9 mouse cellular contexts compared by ENCODE assay signal in genomic region chr11:16403627-16404026, GRCm38 (mm10).
DNase-seq lines count a peak whose midpoint lies in the region; ATAC-seq and TF ChIP-seq lines count a peak whose summit lies in the region.
"Had no signal": no experiment of that assay in that cellular context is flagged by ENCODE, and none has a peak within 500 bp of the region (broad histone marks: within the 10 kb centered on the region; RNA-seq: fewer than 3 reads in every experiment).

No protein-coding gene starts in this region.

- H3K36me3 ChIP-seq in heart, adult 2 months (ENCODE audit: control insufficient read depth, insufficient read depth, low read length), result no peaks in the 10 kb centered on the region
- no peaks in the 10 kb centered on the region for H3K36me3 ChIP-seq in heart, embryonic 11.5 days (ENCODE audit: control insufficient read depth, insufficient read depth, low read length)
- no peaks in the 10 kb centered on the region for H3K36me3 ChIP-seq in ES-E14 (ENCODE audit: control insufficient read depth, insufficient read depth, low read length, poor library complexity, severe bottlenecking)
- H3K36me3 ChIP-seq: liver, embryonic 15.5 days had no signal

- TF ChIP-seq CTCF in heart, adult 2 months (IDR thresholded peaks at IDR 0.05), result 0 out of 2 replicates have a peak, but pooled peaks have one; percentile 16

- ATAC-seq in heart, embryonic 11.5 days (replicated peaks; ENCODE audit: insufficient number of reproducible peaks, low FRiP score, low TSS enrichment), result no peak
- no peak for ATAC-seq in granulocyte monocyte progenitor cell, adult 5-6 weeks (replicated peaks; ENCODE audit: poor library complexity, severe bottlenecking)

- H3K27ac ChIP-seq in heart, adult 2 months, result no peak overlapping the region
- H3K27ac ChIP-seq in heart, embryonic 11.5 days (ENCODE audit: low read depth, low read length), result no peak overlapping the region
- no peak overlapping the region for H3K27ac ChIP-seq in ES-E14 (ENCODE audit: insufficient read depth, low read depth, low read length, poor library complexity, severe bottlenecking)
- H3K27ac ChIP-seq: liver, embryonic 15.5 days had no signal

- no peaks in the 10 kb centered on the region for H3K27me3 ChIP-seq in heart, adult 2 months (ENCODE audit: control insufficient read depth, insufficient read depth, low read length)
- no peaks in the 10 kb centered on the region for H3K27me3 ChIP-seq in heart, embryonic 11.5 days (ENCODE audit: control insufficient read depth, insufficient read depth, low read length)
- H3K27me3 ChIP-seq: liver, embryonic 15.5 days had no signal

- H3K9ac ChIP-seq in heart, adult 2 months (ENCODE audit: low read depth, low read length), result no peak overlapping the region
- H3K9ac ChIP-seq in heart, embryonic 11.5 days (ENCODE audit: low read depth, low read length), result no peak overlapping the region
- H3K9ac ChIP-seq in ES-E14 (ENCODE audit: insufficient read depth, low read depth, low read length, poor library complexity, severe bottlenecking), result no peak overlapping the region
- H3K9ac ChIP-seq: liver, embryonic 15.5 days had no signal

- DNase-seq in heart, adult 2 months, result no peak
- DNase-seq in 3T3-L1 (ENCODE audit: low read depth, low spot score) (peak; percentile 2), ES-E14 (ENCODE audit: low read depth, low spot score) (no peak)
- DNase-seq in kidney, postnatal 4 days, result peak; percentile 20 to 29
- no peak for DNase-seq in gastrocnemius, postnatal 25 days
- DNase-seq: heart, adult 18-20 months had no signal

- in situ Hi-C loops in ES-E14 (cut with MboI; ENCODE audit: low sequenced_read_pairs in 2 of 2, unreplicated experiment in 2 of 2), result no loop called here

- no peak for TF ChIP-seq POLR2A in heart, adult 2 months (IDR thresholded peaks at IDR 0.05; ENCODE audit: insufficient read depth, low read depth, low read length)

- no peaks in the 10 kb centered on the region for H3K79me2 ChIP-seq in heart, adult 2 months (replicated peaks; ENCODE audit: control insufficient read depth, insufficient read depth, low read length)

- 20% methylated on average over 2 of the region's 2 CpGs for WGBS in heart, adult 2 months
- WGBS in heart, embryonic 11.5 days (ENCODE audit: insufficient replicate concordance), result 41% methylated on average over 2 of the region's 2 CpGs

- intact Hi-C loops in heart, adult 2 months (cut with DNase I), result no loop called here

- no peak overlapping the region for H3K4me3 ChIP-seq in heart, adult 2 months
- no peak overlapping the region for H3K4me3 ChIP-seq in heart, embryonic 11.5 days (ENCODE audit: low read depth, low read length)
- H3K4me3 ChIP-seq in ES-E14 (ENCODE audit: insufficient read depth in 1 of 2, low read depth in 1 of 2, low read length in 2 of 2, poor library complexity in 1 of 2, severe bottlenecking in 1 of 2), result no peak overlapping the region
- H3K4me3 ChIP-seq: liver, embryonic 15.5 days had no signal

- no peak overlapping the region for H3K4me2 ChIP-seq in heart, embryonic 11.5 days
- H3K4me2 ChIP-seq: liver, embryonic 15.5 days had no signal

- H3K4me1 ChIP-seq in heart, adult 2 months (ENCODE audit: control insufficient read depth, insufficient read depth, low read length), result no peaks in the 10 kb centered on the region
- H3K4me1 ChIP-seq in heart, embryonic 11.5 days (ENCODE audit: control insufficient read depth, insufficient read depth, low read length), result no peaks in the 10 kb centered on the region
- no peaks in the 10 kb centered on the region for H3K4me1 ChIP-seq in ES-E14 (ENCODE audit: control insufficient read depth in 2 of 2, insufficient read depth in 2 of 2, low read length in 2 of 2, poor library complexity in 1 of 2)
- H3K4me1 ChIP-seq: liver, embryonic 15.5 days had no signal

- H3K9me3 ChIP-seq in heart, embryonic 11.5 days (replicated peaks; ENCODE audit: control insufficient read depth, low read length), result no peaks in the 10 kb centered on the region
- no peaks in the 10 kb centered on the region; the same call in 1 of the 2 replicates for H3K9me3 ChIP-seq in ES-E14 (ENCODE audit: control insufficient read depth, insufficient read depth, low read depth, low read length)
- H3K9me3 ChIP-seq: liver, embryonic 15.5 days had no signal

- no peak for TF ChIP-seq EP300 in heart, adult 2 months (IDR thresholded peaks at IDR 0.05; ENCODE audit: insufficient read depth, low read depth, low read length)

TF ChIP-seq in ES-E14, 5 proteins besides CTCF, POLR2A, EP300 and RAD21:
- TF ChIP-seq CHD2 (IDR thresholded peaks at IDR 0.05; ENCODE audit: low read depth, low read length) (no peak), ZC3H11A (IDR thresholded peaks at IDR 0.05; ENCODE audit: borderline replicate concordance, low read depth, low read length) (peak; percentile 66; the same call in 1 of the 2 replicates)

Comparison
In these comparisons a context has a peak if more than half of its experiments do, and no peak if none do; other contexts are left out.
1. DNase-seq: peak in 3T3-L1 (single experiment) and kidney, postnatal 4 days (2 of 2); none in heart, adult 2 months (0 of 2), ES-E14 (single experiment) and gastrocnemius, postnatal 25 days (single experiment).